Mouse (Mus musculus) heart, postnatal 0 days (tissue): ENCODE data around the gene Pitpnm3. TPM values are rescaled to one million over a fixed set of nuclear protein-coding genes. Genes with fewer than 3 reads are reported as not detected.

ENCODE experiments used
- ATAC-seq: fragments of 200-750 bp; cut with Nextera tagmentation; 2 replicates; pipeline ENCODE4 v1.8.0; 2017; ENCODE audit warnings: low read depth, moderate number of reproducible peaks, moderate library complexity; ENCODE audit not compliant: insufficient read depth
- DNase-seq: peaks from one replicate; pipeline ENCODE4 v3.0.0-alpha.2; 2016; ENCODE audit warnings: low spot score
- H3K27ac ChIP-seq: fragments of 300-500 bp; sonication (generic); 2 replicates; pipeline ENCODE4 v1.5.1; 2014; ENCODE audit warnings: low read depth, mild to moderate bottlenecking
- H3K27me3 ChIP-seq: fragments of 300-500 bp; sonication (generic); 2 replicates; pipeline ENCODE4 v1.6.1; 2014; ENCODE audit warnings: low read length, mixed read lengths; ENCODE audit not compliant: control insufficient read depth, insufficient read depth
- H3K36me3 ChIP-seq: fragments of 300-500 bp; sonication (generic); replicated peaks from 2 replicates; pipeline ENCODE4 v1.6.1; 2014; ENCODE audit warnings: low read length, mixed read lengths; ENCODE audit not compliant: control insufficient read depth, insufficient read depth
- H3K4me1 ChIP-seq: fragments of 300-500 bp; sonication (generic); 2 replicates; pipeline ENCODE4 v1.6.1; 2014; ENCODE audit warnings: antibody characterized with exemption; ENCODE audit not compliant: control insufficient read depth, insufficient read depth
- H3K4me2 ChIP-seq: fragments of 300-500 bp; sonication (generic); 2 replicates; pipeline ENCODE4 v1.6.1; 2014; ENCODE audit warnings: low read depth, mild to moderate bottlenecking, low read length, moderate library complexity
- H3K4me3 ChIP-seq: fragments of 300-500 bp; sonication (generic); 2 replicates; pipeline ENCODE4 v1.5.1; 2014; ENCODE audit warnings: low read depth, low read length
- H3K9ac ChIP-seq: fragments of 300-500 bp; sonication (generic); replicated peaks from 2 replicates; pipeline ENCODE4 v1.6.1; 2014; ENCODE audit warnings: low read depth, low read length, mixed read lengths
- H3K9me3 ChIP-seq: fragments of 300-500 bp; sonication (generic); replicated peaks from 2 replicates; pipeline ENCODE4 v1.6.1; 2016; ENCODE audit warnings: low read length; ENCODE audit not compliant: control insufficient read depth
- CTCF ChIP-seq: IDR thresholded peaks from 2 replicates; pipeline ENCODE4 v1.5.1; 2016; ENCODE audit warnings: antibody characterized with exemption, control low read depth, low read depth
- EP300 ChIP-seq: IDR thresholded peaks from 2 replicates; pipeline ENCODE4 v1.6.1; 2016; ENCODE audit warnings: antibody characterized with exemption, low read depth
- WGBS: fragments of 180-500 bp; shearing (Covaris S2); extraction: QIAGEN DNeasy Blood & Tissue Kit; methylation state at CpG from one replicate; pipeline ENCODE4 v1.1.7; 2014; 5-methylcytosine and 5-hydroxymethylcytosine counted together
- polyA plus RNA-seq: library from polyadenylated mRNA; unstranded; fragments of >200 nt; fragmentation: Nextera tagmentation; extraction: Ambion mirVana; gene quantifications from 2 replicates; pipeline ENCODE4 v1.2.1, GENCODE M21; 2015
- total RNA-seq: library from RNA; depleted of rRNA; stranded (reverse); fragments of >200 nt; gene quantifications from 2 replicates; pipeline ENCODE4 v1.2.3, GENCODE M21; 2014; ENCODE audit warnings: low replicate concordance

The Pitpnm3 gene
- total and polyA plus RNA-seq, 2 experiments from 2014 or later: 0.38 to 1.0 TPM

- Histone ChIP-seq H3K27ac (no peak overlapping the region), H3K4me1 (no peaks in the 10 kb centered on the region; the same call in 1 of the 2 replicates), H3K9ac (no peak overlapping the region), H3K4me2 (no peak overlapping the region), H3K4me3 (no peak overlapping the region), H3K9me3 (no peaks in the 10 kb centered on the region), H3K27me3 (no peaks in the 10 kb centered on the region), H3K36me3 (no peaks in the 10 kb centered on the region)
- no peak for ATAC-seq
- WGBS: 23% methylated on average over 4 of the region's 4 CpGs
- no peak for TF ChIP-seq EP300
- TF ChIP-seq CTCF: no peak
- no peak for DNase-seq
These were observed 56.9 kb downstream of the Pitpnm3 start for GRCm38 (mm10) chr11:72078647-72079046.

- Histone ChIP-seq H3K9me3 (no peaks in the 10 kb centered on the region), H3K4me2 (no peak overlapping the region), H3K36me3 (no peaks in the 10 kb centered on the region), H3K27ac (no peak overlapping the region), H3K27me3 (no peaks in the 10 kb centered on the region), H3K9ac (no peak overlapping the region), H3K4me1 (no peaks in the 10 kb centered on the region; the same call in 1 of the 2 replicates), H3K4me3 (no peak overlapping the region)
- WGBS: 34% methylated on average over 3 of the region's 3 CpGs
- ATAC-seq: no peak
- no peak for DNase-seq
- TF ChIP-seq EP300 (no peak), CTCF (no peak)
These were observed 57.5 kb downstream of the Pitpnm3 start for GRCm38 (mm10) chr11:72078056-72078455.

DNA sequence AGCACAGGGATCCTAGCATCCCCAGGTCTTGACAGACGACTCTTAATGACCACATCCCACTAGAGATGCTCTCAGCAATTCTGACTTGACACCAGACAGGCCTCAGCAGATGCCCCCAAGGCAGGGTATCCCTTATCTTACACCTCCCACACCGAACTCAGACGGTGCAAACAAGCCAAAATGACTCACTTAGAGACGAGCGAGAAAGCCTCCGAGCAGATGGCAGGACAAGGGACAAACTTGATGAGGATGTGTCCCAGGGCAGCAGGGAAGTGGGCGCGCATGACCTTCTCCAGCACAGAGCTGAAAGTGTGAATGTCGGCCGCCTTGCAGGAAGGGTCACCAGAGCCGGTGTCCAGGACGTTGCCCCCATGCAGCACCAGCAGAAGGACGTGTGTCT, 61.3 kb downstream of the Pitpnm3 start:
- TF ChIP-seq CTCF (no peak), EP300 (no peak)
- no peak for DNase-seq
- H3K9me3 ChIP-seq: no peaks in the 10 kb centered on the region
- H3K4me1 ChIP-seq: no peaks in the 10 kb centered on the region
- WGBS: 48% methylated on average over 13 of the region's 13 CpGs
- H3K4me2 ChIP-seq: no peak overlapping the region
- H3K27ac ChIP-seq: no peak overlapping the region
- no peak overlapping the region for H3K4me3 ChIP-seq
- H3K9ac ChIP-seq: no peak overlapping the region
- no peaks in the 10 kb centered on the region for H3K36me3 ChIP-seq
- no peaks in the 10 kb centered on the region for H3K27me3 ChIP-seq
- ATAC-seq: no peak

- H3K9me3 ChIP-seq: no peaks in the 10 kb centered on the region
- DNase-seq (no peak), ATAC-seq (no peak)
- H3K27me3 ChIP-seq: no peaks in the 10 kb centered on the region
- H3K4me3 ChIP-seq: no peak overlapping the region
- H3K36me3 ChIP-seq: no peaks in the 10 kb centered on the region
- no peaks in the 10 kb centered on the region for H3K4me1 ChIP-seq
- 57% methylated on average over 6 of the region's 6 CpGs for WGBS
- no peak overlapping the region for H3K9ac ChIP-seq
- TF ChIP-seq CTCF: no peak
- TF ChIP-seq EP300: no peak
- H3K27ac ChIP-seq: no peak overlapping the region
- H3K4me2 ChIP-seq: no peak overlapping the region
These were observed 63.2 kb downstream of the Pitpnm3 start for GRCm38 (mm10) chr11:72072331-72072905.

GRCm38 (mm10) chr11:72070733-72071132, 64.8 kb downstream of the Pitpnm3 start:
- Histone ChIP-seq H3K36me3 (no peaks in the 10 kb centered on the region), H3K9ac (no peak overlapping the region), H3K4me1 (no peaks in the 10 kb centered on the region), H3K4me2 (no peak overlapping the region), H3K27me3 (no peaks in the 10 kb centered on the region), H3K27ac (no peak overlapping the region), H3K9me3 (no peaks in the 10 kb centered on the region), H3K4me3 (no peak overlapping the region)
- WGBS: 79% methylated on average over 9 of the region's 9 CpGs
- ATAC-seq (no peak), DNase-seq (no peak)
- TF ChIP-seq CTCF (no peak), EP300 (no peak)

DNA sequence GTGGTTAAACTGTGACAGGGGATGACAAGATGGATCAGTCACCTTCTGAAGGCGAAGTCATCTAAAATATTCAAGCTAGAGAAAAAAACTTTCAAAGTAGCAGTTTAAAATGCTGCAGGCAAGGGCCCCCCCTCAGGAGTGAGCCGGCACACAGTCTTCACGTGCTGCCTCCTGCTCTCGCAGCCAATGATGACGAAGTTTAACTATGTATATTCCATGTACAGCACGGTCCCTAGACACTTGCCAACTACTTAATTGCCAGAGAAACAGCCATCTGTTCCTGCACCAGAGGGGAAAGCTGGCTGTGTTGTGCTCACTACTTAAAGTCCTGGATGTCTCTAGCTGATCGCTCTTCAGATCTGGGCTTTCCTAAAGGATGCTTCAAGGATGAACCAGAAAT, 67.6 kb downstream of the Pitpnm3 start:
- DNase-seq (no peak), ATAC-seq (no peak)
- 67% methylated on average over 7 of the region's 7 CpGs for WGBS
- no peak overlapping the region for H3K4me3 ChIP-seq
- H3K4me1 ChIP-seq: no peaks in the 10 kb centered on the region
- TF ChIP-seq CTCF (no peak), EP300 (no peak)
- H3K9me3 ChIP-seq: 0 out of 2 replicates have a peak, but pooled peaks cover 11% of the 10 kb centered on the region
- H3K9ac ChIP-seq: no peak overlapping the region
- H3K27ac ChIP-seq: no peak overlapping the region
- no peaks in the 10 kb centered on the region for H3K27me3 ChIP-seq
- H3K4me2 ChIP-seq: no peak overlapping the region
- no peaks in the 10 kb centered on the region for H3K36me3 ChIP-seq
